Mouse (Mus musculus) liver, adult 2 months (tissue): ENCODE measurements around the gene Actl10.

Experiments
- CTCF ChIP-seq: fragments of 200-500 bp; IDR thresholded peaks from 2 replicates; pipeline ENCODE4 v1.5.1; 2011; ENCODE audit warnings: low read depth, low read length, control low read depth
- POLR2A ChIP-seq: fragments of 200-500 bp; IDR thresholded peaks from 2 replicates; pipeline ENCODE4 v1.6.1; 2011; ENCODE audit warnings: low read length, control low read depth; ENCODE audit not compliant: insufficient read depth; ENCODE audit errors: extremely low read depth

DNA sequence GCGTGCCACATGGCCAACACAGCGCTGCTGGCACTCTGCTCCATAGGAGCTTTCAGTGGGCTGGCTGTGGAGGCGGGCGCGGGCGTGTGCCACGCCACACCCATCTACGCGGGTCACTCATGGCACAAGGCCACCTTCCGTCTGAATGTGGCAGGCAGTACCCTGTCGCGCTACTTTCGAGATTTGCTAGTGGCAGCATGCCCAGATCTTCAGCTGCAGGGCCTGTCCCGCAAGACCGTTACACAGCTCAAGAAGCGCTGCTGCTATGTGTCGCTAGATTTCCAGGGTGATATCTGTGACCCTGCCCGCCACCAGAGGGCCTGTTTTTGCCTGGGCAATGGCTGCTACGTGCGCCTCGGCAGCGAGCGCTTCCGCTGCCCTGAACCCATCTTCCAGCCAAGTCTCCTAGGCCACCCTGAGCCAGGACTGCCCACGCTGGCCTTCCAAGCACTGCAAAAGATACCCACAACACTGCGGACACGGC is 890 bp downstream of the Actl10 start:
- peak; percentile 86 for TF ChIP-seq CTCF
- TF ChIP-seq POLR2A, result no peak
